Mouse (Mus musculus) heart, embryonic 10.5 days (tissue): ENCODE results near the gene Zfp426. TPM values are rescaled to one million over a fixed set of nuclear protein-coding genes. Genes with fewer than 3 reads are reported as not detected.

Source experiments
- DNase-seq: peaks from one replicate; pipeline ENCODE4 v3.0.0-alpha.2; 2017; ENCODE audit warnings: low spot score
- H3K27ac ChIP-seq: fragments of 300-500 bp; sonication (generic); 2 replicates; pipeline ENCODE4 v1.5.1; 2016; ENCODE audit warnings: mild to moderate bottlenecking
- H3K27me3 ChIP-seq: fragments of 300-500 bp; sonication (generic); 2 replicates; pipeline ENCODE4 v1.6.1; 2016; ENCODE audit warnings: mild to moderate bottlenecking; ENCODE audit not compliant: poor library complexity, insufficient read depth, severe bottlenecking
- H3K36me3 ChIP-seq: fragments of 300-500 bp; sonication (generic); 2 replicates; pipeline ENCODE4 v1.6.1; 2016; ENCODE audit warnings: mild to moderate bottlenecking, moderate library complexity
- H3K4me1 ChIP-seq: fragments of 300-500 bp; sonication (generic); 2 replicates; pipeline ENCODE4 v1.6.1; 2016; ENCODE audit warnings: mild to moderate bottlenecking
- H3K4me3 ChIP-seq: fragments of 300-500 bp; sonication (generic); 2 replicates; pipeline ENCODE4 v1.5.1; 2016; ENCODE audit warnings: mild to moderate bottlenecking, moderate library complexity
- H3K9me3 ChIP-seq: fragments of 300-500 bp; sonication (generic); 2 replicates; pipeline ENCODE4 v1.6.1; 2016; ENCODE audit warnings: mild to moderate bottlenecking, moderate library complexity
- WGBS: fragments of 180-500 bp; shearing (Covaris S2); methylation state at CpG from one replicate; pipeline ENCODE4 v1.1.7; 2016; 5-methylcytosine and 5-hydroxymethylcytosine counted together
- polyA plus RNA-seq: library from polyadenylated mRNA; unstranded; fragments of >200 nt; fragmentation: Nextera tagmentation; extraction: Ambion mirVana; gene quantifications from 2 replicates; pipeline ENCODE4 v1.2.1, GENCODE M21; 2016

The Zfp426 gene
- polyA plus RNA-seq, 1 experiment from 2014 or later = 15.7 TPM

DNA sequence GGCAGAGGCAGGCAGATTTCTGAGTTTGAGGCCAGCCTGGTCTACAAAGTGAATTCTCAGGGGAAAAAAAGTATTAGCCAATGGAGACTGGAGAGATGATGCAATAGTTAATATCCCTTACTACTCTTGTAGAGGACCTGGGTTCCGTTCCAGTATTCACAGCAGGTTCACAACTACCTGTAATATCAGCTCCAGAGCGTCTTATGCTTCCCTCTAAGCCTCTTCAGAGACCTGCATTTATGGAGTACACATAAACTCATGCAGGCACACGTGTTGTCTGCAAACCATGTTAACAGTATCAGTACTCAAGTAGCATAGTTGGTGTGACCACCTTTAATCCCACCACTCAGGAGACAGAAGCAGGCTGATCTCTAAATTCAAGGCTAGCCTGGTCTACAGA lies 62.5 kb downstream of the Zfp426 start:
- Histone ChIP-seq H3K27ac (no peak overlapping the region), H3K9me3 (no peaks in the 10 kb centered on the region), H3K4me1 (no peaks in the 10 kb centered on the region), H3K36me3 (peaks cover 6% of the 10 kb centered on the region; the same call in 1 of the 2 replicates), H3K4me3 (no peak overlapping the region), H3K27me3 (no peaks in the 10 kb centered on the region)
- WGBS = 82% methylated on average over 3 of the region's 3 CpGs
- no peak for DNase-seq

Other genes with a start within 250 kb of the Zfp426 start
- gene Olfr39, start 210.4 kb downstream of the Zfp426 start, polyA plus RNA-seq = not detected in 2 replicates
- gene Olfr873, start 194.2 kb downstream of the Zfp426 start, polyA plus RNA-seq = not detected in 2 replicates
- gene Olfr18, start 156.7 kb downstream of the Zfp426 start, polyA plus RNA-seq = 0.06 TPM in 1 of 2 replicates, not detected in the other
- 20.9 and 25.0 TPM in 2 replicates for gene Zfp560, start 107.6 kb downstream of the Zfp426 start, polyA plus RNA-seq
- 15.5 and 16.9 TPM in 2 replicates for gene Zfp26, start 32.6 kb downstream of the Zfp426 start, polyA plus RNA-seq
- gene Zfp266, start 28.7 kb upstream of the Zfp426 start, polyA plus RNA-seq = 54.9 and 75.9 TPM in 2 replicates
- gene Zfp846, start 88.5 kb upstream of the Zfp426 start, polyA plus RNA-seq = 10.2 and 11.6 TPM in 2 replicates
- gene Ubl5, start 150.1 kb upstream of the Zfp426 start, polyA plus RNA-seq = 285 and 287 TPM in 2 replicates
- 22.2 and 23.0 TPM in 2 replicates for gene Fbxl12, start 152.0 kb upstream of the Zfp426 start, polyA plus RNA-seq
- 68.6 and 80.2 TPM in 2 replicates for gene Pin1, start 159.3 kb upstream of the Zfp426 start, polyA plus RNA-seq